Mouse (Mus musculus) myocyte (in vitro differentiated cells): ENCODE data around the gene Arrb2. TPM values are rescaled to one million over a fixed set of nuclear protein-coding genes. Genes with fewer than 3 reads are reported as not detected.
A peak's percentile ranks its signal among the peaks of the same experiment; 100 is the strongest.

Experiments
- H3K27me3 ChIP-seq: one replicate; pipeline ENCODE4 v1.6.1; 2011; ENCODE audit not compliant: control insufficient read depth, insufficient read depth, insufficient read length
- H3K36me3 ChIP-seq: one replicate; pipeline ENCODE4 v1.6.1; 2011; ENCODE audit not compliant: control insufficient read depth, insufficient read depth
- H3K4me2 ChIP-seq: one replicate; pipeline ENCODE4 v1.6.1; 2011; ENCODE audit warnings: low read depth, control low read depth
- H3K4me3 ChIP-seq: one replicate; pipeline ENCODE4 v1.5.1; 2011; ENCODE audit warnings: mild to moderate bottlenecking, control low read depth, moderate library complexity
- H3K79me2 ChIP-seq: one replicate; pipeline ENCODE4 v1.6.1; 2011; ENCODE audit not compliant: control insufficient read depth, insufficient read depth
- H3ac ChIP-seq: one replicate; pipeline ENCODE4 v1.6.1; 2011; ENCODE audit not compliant: control insufficient read depth, insufficient read length
- CEBPB ChIP-seq: IDR thresholded peaks from 2 replicates; pipeline ENCODE4 v1.6.1; 2011; ENCODE audit warnings: mild to moderate bottlenecking, moderate library complexity; ENCODE audit not compliant: poor library complexity, insufficient read depth, severe bottlenecking
- E2F4 ChIP-seq: IDR thresholded peaks from one replicate; pipeline ENCODE4 v1.6.1; 2011; ENCODE audit warnings: mild to moderate bottlenecking, control low read depth, moderate library complexity; ENCODE audit not compliant: insufficient read depth
- MAX ChIP-seq: IDR thresholded peaks from one replicate; pipeline ENCODE4 v1.6.1; 2011; ENCODE audit warnings: low read depth, mild to moderate bottlenecking, control low read depth
- MYOD1 ChIP-seq, 3 experiments: IDR thresholded peaks; one replicate each; pipeline ENCODE4 v1.6.1; 2011; ENCODE audit warnings: control low read depth in 2 of 3, low read depth in 2 of 3, mild to moderate bottlenecking in 2 of 3, moderate library complexity in 1 of 3; ENCODE audit not compliant: insufficient read length in 2 of 3, control insufficient read depth in 1 of 3
- MYOG ChIP-seq, 3 experiments: IDR thresholded peaks; one replicate each; pipeline ENCODE4 v1.6.1; 2011; ENCODE audit warnings: control low read depth in 2 of 3, low read depth in 2 of 3, mild to moderate bottlenecking in 2 of 3; ENCODE audit not compliant: insufficient read length in 2 of 3, control insufficient read depth in 1 of 3, insufficient read depth in 1 of 3
- POLR2A ChIP-seq: IDR thresholded peaks from one replicate; pipeline ENCODE4 v1.6.1; 2011; ENCODE audit warnings: low read depth, mild to moderate bottlenecking, control low read depth, moderate library complexity; ENCODE audit not compliant: insufficient read length
- POLR2AphosphoS2 ChIP-seq: IDR thresholded peaks from one replicate; pipeline ENCODE4 v1.6.1; 2011; ENCODE audit warnings: low read depth, control low read depth; ENCODE audit not compliant: insufficient read length
- REST ChIP-seq: IDR thresholded peaks from one replicate; pipeline ENCODE4 v1.6.1; 2011; ENCODE audit warnings: mild to moderate bottlenecking, control low read depth, moderate library complexity; ENCODE audit not compliant: insufficient read depth, insufficient read length
- SRF ChIP-seq: IDR thresholded peaks from one replicate; pipeline ENCODE4 v1.6.1; 2011; ENCODE audit warnings: low read depth; ENCODE audit not compliant: control insufficient read depth, insufficient read length
- TCF12 ChIP-seq: IDR thresholded peaks from one replicate; pipeline ENCODE4 v1.6.1; 2011; ENCODE audit warnings: mild to moderate bottlenecking, control low read depth; ENCODE audit not compliant: poor library complexity, insufficient read depth, severe bottlenecking
- TCF3 ChIP-seq: IDR thresholded peaks from one replicate; pipeline ENCODE4 v1.6.1; 2011; ENCODE audit warnings: low read depth, control low read depth; ENCODE audit not compliant: insufficient read length
- USF1 ChIP-seq: IDR thresholded peaks from one replicate; pipeline ENCODE4 v1.6.1; 2011; ENCODE audit warnings: low read depth, mild to moderate bottlenecking, control low read depth, moderate library complexity
- polyA plus RNA-seq: library from polyadenylated mRNA; unstranded; fragments of >200 nt; fragmentation: generic; extraction: Trizol; gene quantifications from one replicate; pipeline ENCODE4 v1.2.1, GENCODE M21; 2012; ENCODE audit warnings: missing spikeins

Arrb2 gene
- polyA plus RNA-seq, 1 experiment = 20.1 TPM

- H3K4me2 ChIP-seq = peak overlapping the region; percentile 78
- H3ac ChIP-seq = peak overlapping the region; percentile 54
- H3K36me3 ChIP-seq = peaks cover 3% of the 10 kb centered on the region
- TF ChIP-seq MYOD1 (IDR thresholded peaks at IDR 0.05; ENCODE audit: control insufficient read depth in 1 of 3, insufficient read length in 2 of 3, low read depth in 2 of 3) (peak in 1 of 3 experiments; percentile 20), E2F4 (no peak)
- H3K79me2 ChIP-seq = peaks cover 13% of the 10 kb centered on the region
- peak overlapping the region; percentile 45 for H3K4me3 ChIP-seq
- no peaks in the 10 kb centered on the region for H3K27me3 ChIP-seq
Observed at GRCm38 (mm10) chr11:70432895-70433568, 597 bp downstream of the Arrb2 start.

- TF ChIP-seq POLR2AphosphoS2 (no peak), MAX (no peak), TCF12 (no peak), MYOD1 (IDR thresholded peaks at IDR 0.05; ENCODE audit: control insufficient read depth in 1 of 3, insufficient read length in 2 of 3, low read depth in 2 of 3) (no peak), E2F4 (no peak), SRF (no peak), MYOG (IDR thresholded peaks at IDR 0.05; ENCODE audit: control insufficient read depth in 1 of 3, insufficient read depth in 1 of 3, insufficient read length in 2 of 3, low read depth in 2 of 3) (no peak), POLR2A (no peak), USF1 (no peak), TCF3 (no peak), CEBPB (no peak), REST (no peak)
- H3ac ChIP-seq = no peak overlapping the region
- H3K36me3 ChIP-seq = peaks cover 3% of the 10 kb centered on the region
- H3K79me2 ChIP-seq = peaks cover 13% of the 10 kb centered on the region
- H3K27me3 ChIP-seq = no peaks in the 10 kb centered on the region
- peak overlapping the region; percentile 45 for H3K4me3 ChIP-seq
- peak overlapping the region; percentile 78 for H3K4me2 ChIP-seq
Observed at GRCm38 (mm10) chr11:70433569-70433943, 1.1 kb downstream of the Arrb2 start.

DNA sequence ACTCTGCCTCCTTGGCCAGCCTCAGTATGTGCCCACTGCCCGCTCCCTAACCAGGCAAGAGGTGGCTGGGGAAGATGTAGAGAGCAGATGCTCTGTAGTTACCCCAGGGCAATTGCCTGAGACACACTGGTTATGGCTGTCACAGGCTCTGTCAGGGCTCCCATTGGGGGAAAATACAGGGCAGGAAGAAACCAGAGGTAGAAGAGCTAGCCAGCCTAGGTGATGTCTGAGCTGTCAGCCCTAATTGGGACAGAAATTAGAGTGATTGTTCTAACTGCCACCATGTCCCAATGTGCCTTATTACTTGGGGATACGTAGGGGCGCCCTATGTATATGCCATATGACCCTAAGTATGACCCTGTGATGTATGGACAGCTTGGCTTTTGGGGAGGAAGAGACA lies 1.5 kb downstream of the Arrb2 start:
- Histone ChIP-seq H3ac (no peak overlapping the region), H3K36me3 (peaks cover 3% of the 10 kb centered on the region), H3K79me2 (peaks cover 13% of the 10 kb centered on the region), H3K4me2 (peak overlapping the region; percentile 78), H3K27me3 (no peaks in the 10 kb centered on the region), H3K4me3 (peak overlapping the region; percentile 45)
- no peak for TF ChIP-seq SRF
- TF ChIP-seq TCF3 = no peak
- TF ChIP-seq REST = no peak
- TF ChIP-seq USF1 = no peak
- no peak for TF ChIP-seq MYOD1 (IDR thresholded peaks at IDR 0.05; ENCODE audit: control insufficient read depth in 1 of 3, insufficient read length in 2 of 3, low read depth in 2 of 3)
- TF ChIP-seq TCF12 = no peak
- no peak for TF ChIP-seq MAX
- TF ChIP-seq MYOG (IDR thresholded peaks at IDR 0.05; ENCODE audit: control insufficient read depth in 1 of 3, insufficient read depth in 1 of 3, insufficient read length in 2 of 3, low read depth in 2 of 3) = no peak
- TF ChIP-seq E2F4 = no peak
- TF ChIP-seq CEBPB = no peak
- TF ChIP-seq POLR2A = no peak
- TF ChIP-seq POLR2AphosphoS2 = no peak

GRCm38 (mm10) chr11:70435476-70435875 lies 3.0 kb downstream of the Arrb2 start:
- Histone ChIP-seq H3K27me3 (no peaks in the 10 kb centered on the region), H3ac (no peak overlapping the region), H3K79me2 (peaks cover 13% of the 10 kb centered on the region), H3K4me3 (no peak overlapping the region), H3K4me2 (no peak overlapping the region), H3K36me3 (peaks cover 3% of the 10 kb centered on the region)
- TF ChIP-seq CEBPB (no peak), POLR2AphosphoS2 (no peak), POLR2A (no peak), TCF12 (no peak), SRF (no peak), MAX (no peak), REST (no peak), E2F4 (no peak), MYOG (IDR thresholded peaks at IDR 0.05; ENCODE audit: control insufficient read depth in 1 of 3, insufficient read depth in 1 of 3, insufficient read length in 2 of 3, low read depth in 2 of 3) (no peak), USF1 (no peak), MYOD1 (IDR thresholded peaks at IDR 0.05; ENCODE audit: control insufficient read depth in 1 of 3, insufficient read length in 2 of 3, low read depth in 2 of 3) (no peak), TCF3 (no peak)

- no peak for TF ChIP-seq MYOG (IDR thresholded peaks at IDR 0.05; ENCODE audit: control insufficient read depth in 1 of 3, insufficient read depth in 1 of 3, insufficient read length in 2 of 3, low read depth in 2 of 3)
- TF ChIP-seq E2F4 = no peak
- TF ChIP-seq MAX = no peak
- TF ChIP-seq SRF = no peak
- no peak for TF ChIP-seq USF1
- no peak for TF ChIP-seq POLR2AphosphoS2
- TF ChIP-seq REST = no peak
- TF ChIP-seq TCF3 = no peak
- no peak for TF ChIP-seq POLR2A
- no peak for TF ChIP-seq TCF12
- no peak for TF ChIP-seq CEBPB
- TF ChIP-seq MYOD1 (IDR thresholded peaks at IDR 0.05; ENCODE audit: control insufficient read depth in 1 of 3, insufficient read length in 2 of 3, low read depth in 2 of 3) = no peak
- H3ac ChIP-seq = no peak overlapping the region
- H3K36me3 ChIP-seq = peaks cover 7% of the 10 kb centered on the region
- no peak overlapping the region for H3K4me3 ChIP-seq
- no peaks in the 10 kb centered on the region for H3K27me3 ChIP-seq
- H3K79me2 ChIP-seq = peaks cover 13% of the 10 kb centered on the region
- H3K4me2 ChIP-seq = no peak overlapping the region
Observed at GRCm38 (mm10) chr11:70437426-70437825, 5.0 kb downstream of the Arrb2 start.
